Mouse (Mus musculus): ENCODE results near the gene Tnip1. TPM values are rescaled to one million over a fixed set of nuclear protein-coding genes. Genes with fewer than 3 reads are reported as not detected.

Gene Tnip1
- total and polyA plus RNA-seq, 3 experiments = 8.1 to 19.7 TPM; not detected in 1

DNA sequence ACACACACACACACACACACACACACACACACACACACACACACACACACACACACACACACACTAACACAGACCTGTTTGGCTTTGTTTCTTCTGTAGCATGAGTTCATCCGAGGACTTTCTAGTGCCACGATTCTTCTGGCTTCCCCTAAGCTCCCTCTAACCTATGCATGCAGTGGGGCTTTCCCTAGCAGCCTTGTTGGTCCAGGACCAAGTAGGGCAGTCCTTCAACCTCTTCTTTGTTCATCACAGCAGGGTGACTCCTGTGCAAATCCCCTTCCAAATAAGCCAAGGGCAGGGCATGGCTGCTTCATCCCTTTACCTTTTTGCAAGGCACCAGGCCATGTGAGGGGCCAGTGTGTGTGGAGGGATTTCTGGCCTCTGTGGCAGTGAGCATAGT is 36.0 kb upstream of the Tnip1 start:
- Histone ChIP-seq H3K36me3 (ENCODE audit: control insufficient read depth in 1 of 2, insufficient read depth in 2 of 2, low read length in 2 of 2) (no peaks in the 10 kb centered on the region), H3K9me3 (replicated peaks; ENCODE audit: insufficient read depth, low read length) (no peaks in the 10 kb centered on the region), H3K27ac (ENCODE audit: control insufficient read depth, low read depth, low read length) (no peak overlapping the region), H3K79me2 (ENCODE audit: control insufficient read depth, insufficient read depth, low read length, poor library complexity) (no peaks in the 10 kb centered on the region), H3K27me3 (ENCODE audit: control insufficient read depth in 1 of 2, insufficient read depth in 2 of 2, low read length in 2 of 2) (no peaks in the 10 kb centered on the region), H3K4me3 (ENCODE audit: control insufficient read depth in 1 of 2, insufficient read depth in 1 of 2, low read depth in 2 of 2, low read length in 2 of 2) (peak overlapping the region in 1 of 2 experiments; percentile 31; a peak in 1 of 4 replicates), H3K9ac (ENCODE audit: control insufficient read depth, low read depth, low read length, poor library complexity, severe bottlenecking) (no peak overlapping the region), H3K4me1 (ENCODE audit: control insufficient read depth in 1 of 2, insufficient read depth in 2 of 2, low read length in 2 of 2) (0 out of 4 replicates have a peak, but pooled peaks cover 0 to 5% of the 10 kb centered on the region in 2 experiments)
- TF ChIP-seq EP300 (IDR thresholded peaks at IDR 0.05; ENCODE audit: low read depth in 1 of 2, low read length in 2 of 2) = no peak
- TF ChIP-seq TCF12 (IDR thresholded peaks at IDR 0.05; ENCODE audit: low read depth, low read length) = no peak
- TF ChIP-seq ETS1 (IDR thresholded peaks at IDR 0.05; ENCODE audit: low read depth, low read length) = no peak
- no peak for TF ChIP-seq NELFE (IDR thresholded peaks at IDR 0.05; ENCODE audit: low read depth, low read length)
- no peak for TF ChIP-seq MYC (IDR thresholded peaks at IDR 0.05; ENCODE audit: low read depth, low read length)
- no peak for TF ChIP-seq KAT2A (conservative IDR thresholded peaks at IDR 0.05; ENCODE audit: low read depth, low read length)
- no peak for TF ChIP-seq E2F4 (IDR thresholded peaks at IDR 0.05; ENCODE audit: borderline replicate concordance, low read depth, low read length)
- DNase-seq (ENCODE audit: low read depth, low spot score) = peak; percentile 30

DNA sequence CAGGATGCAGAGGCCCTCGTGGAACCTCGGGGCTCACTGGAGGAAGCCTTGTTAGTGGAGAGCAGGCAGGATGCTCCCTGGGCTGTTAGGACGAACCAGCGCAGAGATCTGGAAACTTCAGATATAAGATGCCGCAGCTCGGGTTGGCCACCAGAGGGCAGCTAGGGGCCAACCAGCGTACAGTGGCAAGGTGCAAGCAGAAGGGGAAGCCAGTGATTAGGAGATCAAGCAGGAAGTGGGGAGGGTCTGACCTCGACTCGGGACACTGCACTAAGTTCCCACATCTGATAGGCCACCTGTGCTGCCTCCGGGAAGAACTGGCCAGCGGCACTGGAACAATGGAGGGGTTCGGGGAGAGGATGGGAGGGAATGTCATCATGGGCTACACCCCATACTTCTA is 35.6 kb upstream of the Tnip1 start:
- peak overlapping the region in 1 of 2 experiments; percentile 31; a peak in 1 of 4 replicates for H3K4me3 ChIP-seq (ENCODE audit: control insufficient read depth in 1 of 2, insufficient read depth in 1 of 2, low read depth in 2 of 2, low read length in 2 of 2)
- H3K9ac ChIP-seq (ENCODE audit: control insufficient read depth, low read depth, low read length, poor library complexity, severe bottlenecking) = no peak overlapping the region
- H3K27ac ChIP-seq (ENCODE audit: control insufficient read depth, low read depth, low read length) = no peak overlapping the region
- H3K9me3 ChIP-seq (replicated peaks; ENCODE audit: insufficient read depth, low read length) = no peaks in the 10 kb centered on the region
- TF ChIP-seq MYC (IDR thresholded peaks at IDR 0.05; ENCODE audit: low read depth, low read length) (0 out of 2 replicates have a peak, but pooled peaks have one; percentile 42), SMC3 (IDR thresholded peaks at IDR 0.05; ENCODE audit: low read depth, low read length) (peak; percentile 100), ELF1 (IDR thresholded peaks at IDR 0.05; ENCODE audit: low read depth, low read length) (peak; percentile 84), TCF12 (IDR thresholded peaks at IDR 0.05; ENCODE audit: low read depth, low read length) (peak; percentile 37; the same call in 1 of the 2 replicates), CTCF (IDR thresholded peaks at IDR 0.05 in 2 of 3, conservative IDR thresholded peaks at IDR 0.05 in 1 of 3; ENCODE audit: control insufficient read depth in 1 of 3, insufficient read depth in 1 of 3, low read depth in 2 of 3, low read length in 3 of 3, poor library complexity in 1 of 3, severe bottlenecking in 1 of 3) (peak; percentile 89 to 99 (median 99)), POLR2AphosphoS5 (IDR thresholded peaks at IDR 0.05; ENCODE audit: borderline replicate concordance, low read depth, low read length) (no peak), HCFC1 (IDR thresholded peaks at IDR 0.05; ENCODE audit: low read depth, low read length) (peak; percentile 45; the same call in 1 of the 2 replicates), SIN3A (IDR thresholded peaks at IDR 0.05; ENCODE audit: low read length) (peak; percentile 62; the same call in 1 of the 2 replicates), MAZ (IDR thresholded peaks at IDR 0.05; ENCODE audit: low read depth, low read length) (peak; percentile 83; the same call in 1 of the 2 replicates), ZC3H11A (IDR thresholded peaks at IDR 0.05; ENCODE audit: low read depth, low read length) (peak; percentile 94), GATA1 (IDR thresholded peaks at IDR 0.05; ENCODE audit: low read depth, low read length) (peak; percentile 58), MAFK (IDR thresholded peaks at IDR 0.05; ENCODE audit: borderline replicate concordance, low read depth, low read length) (no peak), RCOR1 (IDR thresholded peaks at IDR 0.05; ENCODE audit: low read depth, low read length) (0 out of 2 replicates have a peak, but pooled peaks have one; percentile 23), MXI1 (IDR thresholded peaks at IDR 0.05; ENCODE audit: low read depth, low read length) (no peak), USF1 (IDR thresholded peaks at IDR 0.05; ENCODE audit: low read depth, low read length) (no peak), EP300 (IDR thresholded peaks at IDR 0.05; ENCODE audit: low read depth in 1 of 2, low read length in 2 of 2) (peak; percentile 14 to 51; a peak in 1 of 4 replicates), NRF1 (IDR thresholded peaks at IDR 0.05; ENCODE audit: insufficient read depth, low read depth, low read length, poor library complexity, severe bottlenecking) (0 out of 2 replicates have a peak, but pooled peaks have one; percentile 8), RAD21 (IDR thresholded peaks at IDR 0.05; ENCODE audit: low read depth, low read length) (peak; percentile 86), CHD2 (IDR thresholded peaks at IDR 0.05; ENCODE audit: low read length) (no peak)
- peak; percentile 89 for DNase-seq (ENCODE audit: low read depth, low spot score)
- 0 out of 4 replicates have a peak, but pooled peaks cover 0 to 5% of the 10 kb centered on the region in 2 experiments for H3K4me1 ChIP-seq (ENCODE audit: control insufficient read depth in 1 of 2, insufficient read depth in 2 of 2, low read length in 2 of 2)
- H3K79me2 ChIP-seq (ENCODE audit: control insufficient read depth, insufficient read depth, low read length, poor library complexity) = no peaks in the 10 kb centered on the region
- no peaks in the 10 kb centered on the region for H3K27me3 ChIP-seq (ENCODE audit: control insufficient read depth in 1 of 2, insufficient read depth in 2 of 2, low read length in 2 of 2)
- H3K36me3 ChIP-seq (ENCODE audit: control insufficient read depth in 1 of 2, insufficient read depth in 2 of 2, low read length in 2 of 2) = no peaks in the 10 kb centered on the region
